Mouse (Mus musculus) layer of hippocampus, postnatal 10 days (tissue): ENCODE results near the gene Hinfp. TPM values are rescaled to one million over a fixed set of nuclear protein-coding genes. Genes with fewer than 3 reads are reported as not detected.
"Not testable (repeated sequence)": the region's sequence is repeated elsewhere in the genome, so short reads cannot be mapped to it uniquely, and the experiment has no call there.

Source experiments
- DNase-seq, 2 experiments: peaks; one replicate each; pipeline ENCODE4 v3.0.0; 2021; ENCODE audit warnings: low spot score in 2 of 2
- total RNA-seq, 2 experiments: library from RNA; stranded (reverse); gene quantifications; 2 replicates each; pipeline ENCODE4 v1.2.3; 2021

The Hinfp gene
- total RNA-seq, 2 experiments from 2014 or later: 25.9 to 26.5 TPM

GRCm38 (mm10) chr9:44334396-44335330 is 29.2 kb upstream of the Hinfp start, which contains the start of gene H2afx:
Gene H2afx, plus strand, starts transcription at chr9:44334694.
- peak; percentile 97 to 98 for DNase-seq

- DNase-seq: no peak
These were observed 27.6 kb upstream of the Hinfp start for GRCm38 (mm10) chr9:44332918-44333638.

DNA sequence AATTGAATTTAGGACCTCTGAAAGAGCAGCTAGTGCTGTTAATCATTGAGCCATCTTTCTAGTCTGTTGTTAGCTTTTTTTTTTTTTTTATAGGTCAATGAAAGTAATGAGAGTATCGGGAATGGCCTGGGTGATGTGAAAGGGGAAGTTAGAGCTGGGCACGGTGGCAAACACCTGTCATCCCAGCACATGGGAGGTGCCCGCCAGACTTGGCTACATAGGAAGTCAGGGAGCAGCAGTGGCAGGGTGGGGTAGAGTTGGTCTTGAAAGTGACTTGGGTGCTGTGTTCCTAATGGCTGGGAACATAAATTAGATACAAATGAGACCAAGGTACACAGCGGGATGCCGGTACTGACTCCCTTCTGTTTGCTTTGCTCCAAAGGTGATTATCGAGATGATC is 25.3 kb upstream of the Hinfp start:
- DNase-seq: no peak

GRCm38 (mm10) chr9:44327926-44328325 is 22.5 kb upstream of the Hinfp start:
- no peak for DNase-seq

DNA sequence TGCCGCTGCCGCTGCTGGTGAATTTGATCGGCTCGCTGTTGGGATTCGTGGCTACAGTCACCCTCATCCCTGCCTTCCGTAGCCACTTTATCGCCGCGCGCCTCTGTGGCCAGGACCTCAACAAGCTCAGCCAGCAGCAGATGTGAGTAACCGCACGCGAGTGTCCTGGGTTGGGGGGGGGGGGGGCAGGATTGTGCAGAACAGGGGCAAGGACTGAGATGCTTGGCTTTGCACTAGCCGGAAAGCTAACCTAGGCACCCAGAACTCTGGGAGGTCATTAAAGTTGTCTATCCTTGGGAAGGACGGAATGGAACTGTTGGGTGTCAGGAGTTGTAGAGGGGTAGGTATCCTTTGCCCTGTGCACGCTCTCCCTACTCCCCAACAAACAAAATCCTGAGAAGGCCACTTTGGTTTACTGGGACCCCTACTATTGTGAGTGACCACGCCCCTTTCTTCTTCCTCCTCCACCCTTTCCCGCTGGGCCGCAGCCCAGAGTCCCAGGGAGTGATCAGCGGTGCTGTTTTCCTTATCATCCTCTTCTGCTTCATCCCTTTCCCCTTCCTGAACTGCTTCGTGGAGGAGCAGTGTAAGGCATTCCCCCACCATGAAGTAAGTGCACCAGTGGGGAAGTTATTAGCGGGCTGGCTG is 21.7 kb upstream of the Hinfp start:
- no peak for DNase-seq

GRCm38 (mm10) chr9:44326371-44327063 is 21.0 kb upstream of the Hinfp start:
- DNase-seq: peak; percentile 76 to 80

GRCm38 (mm10) chr9:44325768-44326370 is 20.4 kb upstream of the Hinfp start, which contains the start of gene Dpagt1:
Gene Dpagt1, plus strand, starts transcription at chr9:44326019.
- no peak for DNase-seq

- DNase-seq: not testable (repeated sequence)
These were observed 19.7 kb upstream of the Hinfp start for GRCm38 (mm10) chr9:44325032-44325767.

GRCm38 (mm10) chr9:44324147-44324546 is 18.7 kb upstream of the Hinfp start:
- no peak for DNase-seq

GRCm38 (mm10) chr9:44323656-44324055 is 18.2 kb upstream of the Hinfp start:
- DNase-seq: not testable (repeated sequence)

DNA sequence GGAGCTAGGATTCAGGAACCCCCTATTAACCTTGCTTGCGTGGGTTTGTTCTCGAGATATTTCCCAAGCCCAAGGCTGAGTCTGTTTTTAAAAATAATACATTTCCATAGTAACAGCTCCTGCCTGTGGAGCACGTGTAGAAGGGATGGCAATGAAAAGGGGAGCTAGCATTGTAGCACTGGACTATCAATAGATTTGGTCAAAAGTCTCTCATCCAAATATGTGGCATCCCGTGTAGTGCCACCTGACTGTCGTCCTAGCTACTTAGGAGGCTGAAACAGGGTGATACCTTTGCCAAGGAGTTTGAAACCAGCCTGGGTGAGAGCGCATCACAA is 15.3 kb upstream of the Hinfp start:
- no peak for DNase-seq

DNA sequence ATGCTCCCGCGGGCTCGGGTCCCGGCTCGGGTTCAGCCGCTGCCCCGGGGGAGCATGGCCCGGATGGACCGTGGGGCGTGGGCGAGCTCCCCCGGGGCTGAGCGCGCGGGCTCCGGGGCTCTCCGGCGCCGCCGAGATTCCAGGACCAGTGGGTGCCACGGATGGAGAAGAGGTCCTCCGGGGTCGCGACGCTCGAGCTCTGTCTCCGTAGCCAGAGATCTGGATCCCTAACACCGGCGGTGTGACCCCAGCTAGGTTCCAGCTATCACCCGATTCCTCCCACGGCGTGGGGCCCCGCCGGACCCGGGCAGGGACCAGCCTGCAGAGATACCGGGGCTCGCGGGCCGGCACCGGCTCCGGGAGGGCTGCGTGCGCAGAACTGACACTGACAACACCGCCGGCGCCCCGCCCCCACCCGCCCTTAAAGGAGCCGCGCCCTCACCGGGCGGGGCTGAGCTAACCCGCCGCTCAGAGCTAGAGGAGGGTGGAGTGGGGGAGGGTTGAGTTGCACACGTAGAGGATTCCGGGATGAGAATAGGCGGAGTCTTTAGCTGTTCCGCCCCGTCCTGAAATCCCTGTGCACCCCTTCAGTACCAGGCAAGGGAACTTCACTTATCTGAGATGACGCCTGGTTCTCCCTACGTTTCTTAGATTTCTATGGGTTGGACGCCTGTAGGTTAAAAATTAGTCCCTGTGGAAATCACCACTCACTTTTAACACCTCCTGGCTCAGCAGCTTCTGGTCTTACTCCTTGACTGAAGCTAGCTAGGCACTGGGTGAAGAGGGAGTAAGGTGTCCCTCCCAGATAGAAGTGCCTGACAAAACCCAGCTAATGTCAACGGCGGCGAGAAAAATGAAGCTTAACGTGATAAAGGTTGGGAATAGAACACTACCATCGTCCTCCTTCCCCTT is 14.7 kb upstream of the Hinfp start, which contains the start of gene C2cd2l:
TSS of gene C2cd2l (minus strand) at position 399 of the 912 bp plus-strand sequence.
- peak; percentile 82 to 90 for DNase-seq

- peak; percentile 28 to 60 for DNase-seq
These were observed 13.8 kb upstream of the Hinfp start for GRCm38 (mm10) chr9:44319105-44319886.

GRCm38 (mm10) chr9:44318826-44319095 is 13.3 kb upstream of the Hinfp start:
- no peak for DNase-seq

DNA sequence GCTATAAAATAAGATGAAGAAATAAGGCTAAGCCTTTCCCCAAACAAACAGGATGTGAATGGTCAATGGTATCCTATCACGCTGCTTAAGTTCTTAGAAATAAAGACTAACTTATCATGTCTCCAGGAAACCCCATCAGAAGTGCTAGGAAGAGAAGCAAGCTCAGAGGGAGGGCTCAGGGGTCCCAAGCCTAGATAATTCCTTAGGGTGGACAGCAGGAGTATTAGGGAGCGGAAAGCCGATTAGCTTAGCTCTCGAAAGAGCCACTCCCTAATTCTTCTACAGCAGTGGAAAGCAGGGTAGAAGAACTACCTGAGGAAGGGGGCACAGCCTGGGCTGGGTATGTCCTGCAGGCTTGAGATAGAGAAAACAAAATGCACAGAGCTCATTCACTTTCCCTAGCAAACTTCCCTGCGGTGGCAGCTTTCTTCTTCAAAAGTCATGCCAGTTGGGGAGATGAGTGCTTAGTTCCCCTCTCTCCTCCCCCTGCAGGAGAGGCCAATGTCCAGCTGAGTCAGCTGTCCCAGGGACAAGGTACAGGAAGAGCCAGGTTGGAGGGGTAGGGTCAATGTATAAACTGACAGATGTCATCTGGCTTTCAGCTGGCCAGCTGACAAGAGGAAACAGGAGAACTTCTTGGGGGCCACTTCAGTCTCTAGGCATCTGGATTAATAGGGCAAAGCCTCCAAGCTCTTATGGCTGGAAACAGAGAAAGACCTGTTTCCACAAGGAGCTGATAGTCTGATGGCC is 12.8 kb upstream of the Hinfp start:
- no peak for DNase-seq

DNA sequence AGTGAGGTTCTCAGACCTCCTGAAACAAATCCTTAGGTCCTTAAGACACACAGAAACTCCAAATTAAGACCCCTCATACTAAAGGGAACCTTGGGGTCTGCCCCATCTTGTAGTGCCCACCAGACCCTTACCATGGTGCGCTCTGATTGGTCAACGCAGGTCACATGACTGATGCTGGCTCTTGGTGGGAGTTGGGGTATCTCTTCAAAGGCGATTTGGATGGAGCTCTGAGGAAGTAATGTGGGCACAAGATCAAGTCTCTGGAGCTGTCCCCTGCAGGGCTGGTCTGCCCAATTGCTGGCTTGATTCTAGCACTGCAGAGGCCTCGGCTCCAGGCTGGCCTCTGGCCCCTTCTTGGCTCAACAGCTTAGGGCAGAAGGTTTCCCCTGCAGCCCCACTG is 12.0 kb upstream of the Hinfp start:
- DNase-seq: no peak

DNA sequence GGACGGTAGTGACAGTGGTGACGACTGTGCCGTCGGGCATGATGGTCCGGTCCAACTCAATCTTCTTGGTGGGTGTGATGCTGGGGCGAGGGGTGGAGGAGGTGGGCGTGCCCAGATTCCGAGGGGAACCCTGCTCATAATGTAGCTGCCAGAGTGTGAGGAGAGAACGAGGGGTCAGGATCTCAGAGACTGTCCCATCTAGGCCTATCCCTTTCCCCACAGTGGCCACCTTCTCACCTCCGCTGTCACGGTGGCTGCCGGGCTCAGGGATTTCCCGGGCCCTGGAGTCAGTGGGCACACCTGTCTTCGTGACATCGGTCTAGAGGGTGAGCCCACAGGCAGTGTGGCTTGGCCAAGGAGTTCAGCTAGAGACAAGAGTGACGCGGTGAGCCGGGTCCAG is 9.4 kb upstream of the Hinfp start:
- no peak for DNase-seq

DNA sequence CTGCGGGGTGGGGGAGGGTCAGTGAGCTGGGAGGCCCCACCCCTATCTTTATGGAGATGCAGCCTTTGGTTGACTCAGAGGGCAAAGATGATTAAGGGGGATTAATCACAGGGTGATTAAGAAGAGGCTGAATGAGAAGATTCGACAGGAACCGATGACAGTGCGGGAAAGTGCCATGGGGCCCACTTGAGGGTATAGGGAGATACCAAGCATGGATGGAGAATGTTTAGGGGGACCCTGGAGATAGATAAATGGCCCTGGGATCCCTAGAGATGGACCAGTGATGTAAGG is 8.7 kb upstream of the Hinfp start:
- no peak for DNase-seq
